Mouse (Mus musculus): ENCODE data around the gene B3galnt2.
"Not testable (repeated sequence)": the region's sequence is repeated elsewhere in the genome, so short reads cannot be mapped to it uniquely, and the experiment has no call there.

B3galnt2 gene

GRCm38 (mm10) chr13:14006056-14006455 lies 51.8 kb downstream of the B3galnt2 start:
- CTCF ChIA-PET = interaction anchor here (0.6 kb wide), 1 partner anchor 44 kb away, joined by 3 read pairs; no protein-coding TSS in a partner anchor

GRCm38 (mm10) chr13:14011454-14011995 lies 57.3 kb downstream of the B3galnt2 start:
- CTCF ChIA-PET = no interaction called here

DNA sequence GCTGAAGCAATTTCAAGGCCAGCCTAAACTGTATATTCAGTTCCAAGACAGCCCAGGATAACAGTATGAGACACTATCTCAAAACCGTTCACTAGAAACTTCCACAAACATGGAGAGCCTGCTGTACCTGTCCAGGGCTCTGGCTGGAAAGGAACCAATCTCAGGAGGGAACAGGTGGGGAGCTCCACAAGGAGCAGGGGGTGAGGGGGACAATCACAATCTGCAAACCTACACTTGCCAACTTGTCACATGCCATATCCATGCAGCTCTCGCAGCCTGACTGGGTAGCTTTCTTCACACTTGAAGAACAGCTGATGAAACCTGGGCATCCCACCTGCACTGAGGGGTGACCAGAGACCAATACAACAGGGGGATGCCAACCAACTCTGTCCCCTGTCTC lies 59.7 kb downstream of the B3galnt2 start:
- CTCF ChIA-PET = no interaction called here

DNA sequence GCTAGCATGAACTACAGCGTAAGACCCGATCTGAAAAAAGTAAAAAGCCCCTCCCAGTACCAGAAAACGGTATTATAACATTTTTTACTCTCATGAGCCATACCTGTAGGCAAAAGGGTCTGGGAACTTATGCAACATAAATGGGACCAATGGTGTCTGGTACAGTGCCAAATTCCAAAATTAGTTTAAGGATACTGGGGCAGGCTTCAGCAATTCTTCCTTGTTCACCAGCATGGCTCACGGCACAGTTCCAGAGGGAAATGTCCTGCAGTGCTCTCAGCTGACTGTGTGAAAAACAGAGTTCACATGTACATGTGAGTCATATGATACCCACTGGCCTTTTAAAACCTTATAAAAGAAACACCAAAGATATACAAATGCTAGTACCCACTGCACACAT lies 60.3 kb downstream of the B3galnt2 start:
- CTCF ChIA-PET = no interaction called here

GRCm38 (mm10) chr13:14015609-14016008 lies 61.3 kb downstream of the B3galnt2 start:
- CTCF ChIA-PET = no interaction called here

DNA sequence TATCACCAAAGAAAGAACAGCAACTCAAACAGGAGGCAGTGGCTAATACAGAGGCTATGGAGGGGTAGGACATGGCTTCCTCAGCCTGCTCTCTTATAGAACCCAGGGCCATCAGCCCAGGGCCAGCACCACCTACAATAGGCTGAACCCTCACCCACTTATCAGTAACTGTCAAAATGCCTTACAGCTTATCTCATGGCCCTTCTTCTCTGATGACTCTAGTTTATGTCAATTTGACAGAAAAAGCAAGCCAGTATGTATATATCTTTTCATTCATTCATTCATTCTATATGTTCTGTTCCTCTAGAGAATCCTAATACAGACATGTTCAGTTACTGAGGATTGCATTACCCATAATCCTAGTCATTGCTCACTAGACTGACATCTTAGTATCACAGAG lies 64.0 kb downstream of the B3galnt2 start:
- CTCF ChIA-PET = no interaction called here

GRCm38 (mm10) chr13:14018852-14019251 lies 64.6 kb downstream of the B3galnt2 start:
- CTCF ChIA-PET = no interaction called here

GRCm38 (mm10) chr13:14021417-14021816 lies 67.1 kb downstream of the B3galnt2 start:
- CTCF ChIA-PET = not testable (repeated sequence)

DNA sequence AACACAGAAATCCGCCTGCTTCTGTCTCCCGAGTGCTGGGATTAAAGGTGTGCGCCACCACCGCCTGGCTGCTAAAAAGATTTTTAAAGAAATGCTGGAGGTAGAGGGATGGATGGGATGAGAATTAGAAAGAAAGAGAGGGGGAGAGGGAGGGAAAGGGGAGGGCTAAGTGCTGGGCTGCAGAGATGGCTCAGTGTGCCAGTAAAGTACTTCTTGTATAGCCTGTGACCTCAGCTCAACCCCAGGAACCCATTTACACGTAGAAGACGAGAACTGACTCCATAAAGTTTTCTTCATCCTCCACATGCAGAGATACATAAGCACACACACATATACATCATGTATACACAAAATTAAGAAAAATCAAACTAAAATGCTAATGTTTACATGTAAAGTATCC lies 71.3 kb downstream of the B3galnt2 start:
- CTCF ChIA-PET = interaction anchor here (0.6 kb wide), 1 partner anchor 10 kb away, joined by 9 read pairs; no protein-coding TSS in a partner anchor

GRCm38 (mm10) chr13:14026154-14026820 lies 72.0 kb downstream of the B3galnt2 start:
- CTCF ChIA-PET = no interaction called here

DNA sequence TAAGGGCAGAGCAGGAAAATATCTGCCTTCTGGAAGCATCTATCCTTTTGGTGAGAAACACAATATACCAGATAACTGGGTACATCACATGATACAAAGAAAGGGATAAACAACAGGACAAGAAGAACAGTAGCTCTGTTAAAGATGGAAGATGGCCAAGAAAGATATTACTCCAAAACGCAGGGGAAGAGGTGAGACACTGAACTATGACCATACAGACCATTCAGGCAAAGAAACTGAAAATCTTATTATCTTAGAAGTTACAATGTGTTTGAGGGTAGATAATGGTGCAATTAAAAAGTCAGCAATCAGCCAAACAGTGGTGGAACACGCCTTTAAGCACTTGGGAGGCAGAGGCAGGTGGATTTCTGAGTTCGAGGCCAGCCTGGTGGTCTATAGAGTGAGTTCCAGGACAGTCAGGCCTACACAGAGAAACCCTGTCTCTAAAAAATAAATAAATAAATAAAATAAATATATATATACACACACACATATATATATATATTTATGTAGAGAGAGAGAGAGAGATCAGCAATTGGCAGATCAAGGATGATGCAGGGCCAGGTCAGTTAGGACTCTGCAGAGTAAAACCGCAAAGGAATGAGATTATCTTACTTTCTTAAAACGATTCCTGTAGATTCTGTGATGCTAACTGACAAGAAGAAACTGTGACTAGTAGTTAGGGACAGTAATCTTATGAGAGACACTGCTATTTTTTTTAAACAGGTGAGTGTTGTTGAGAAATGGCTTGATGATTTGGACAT lies 79.2 kb downstream of the B3galnt2 start:
- CTCF ChIA-PET = no interaction called here

GRCm38 (mm10) chr13:14034073-14034348 lies 79.7 kb downstream of the B3galnt2 start:
- CTCF ChIA-PET = no interaction called here

DNA sequence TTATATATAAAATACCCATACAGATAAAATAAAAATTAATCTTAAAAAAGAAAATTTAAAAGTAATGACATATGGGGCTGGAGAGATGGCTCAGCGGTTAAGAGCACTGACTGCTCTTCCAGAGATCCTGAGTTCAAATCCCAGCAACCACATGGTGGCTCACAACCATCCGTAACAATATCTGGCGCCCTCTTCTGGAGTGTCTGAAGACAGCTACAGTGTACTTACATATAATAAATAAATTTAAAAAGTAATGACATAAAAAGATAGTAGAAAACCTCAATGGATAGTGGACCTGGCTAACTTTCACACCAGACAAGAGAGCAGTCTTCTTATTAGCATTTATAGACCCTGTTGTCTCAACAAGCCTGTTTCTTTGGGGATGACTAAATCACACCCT lies 81.1 kb downstream of the B3galnt2 start:
- CTCF ChIA-PET = interaction anchor here (0.6 kb wide), 1 partner anchor 10 kb away, joined by 9 read pairs; no protein-coding TSS in a partner anchor

DNA sequence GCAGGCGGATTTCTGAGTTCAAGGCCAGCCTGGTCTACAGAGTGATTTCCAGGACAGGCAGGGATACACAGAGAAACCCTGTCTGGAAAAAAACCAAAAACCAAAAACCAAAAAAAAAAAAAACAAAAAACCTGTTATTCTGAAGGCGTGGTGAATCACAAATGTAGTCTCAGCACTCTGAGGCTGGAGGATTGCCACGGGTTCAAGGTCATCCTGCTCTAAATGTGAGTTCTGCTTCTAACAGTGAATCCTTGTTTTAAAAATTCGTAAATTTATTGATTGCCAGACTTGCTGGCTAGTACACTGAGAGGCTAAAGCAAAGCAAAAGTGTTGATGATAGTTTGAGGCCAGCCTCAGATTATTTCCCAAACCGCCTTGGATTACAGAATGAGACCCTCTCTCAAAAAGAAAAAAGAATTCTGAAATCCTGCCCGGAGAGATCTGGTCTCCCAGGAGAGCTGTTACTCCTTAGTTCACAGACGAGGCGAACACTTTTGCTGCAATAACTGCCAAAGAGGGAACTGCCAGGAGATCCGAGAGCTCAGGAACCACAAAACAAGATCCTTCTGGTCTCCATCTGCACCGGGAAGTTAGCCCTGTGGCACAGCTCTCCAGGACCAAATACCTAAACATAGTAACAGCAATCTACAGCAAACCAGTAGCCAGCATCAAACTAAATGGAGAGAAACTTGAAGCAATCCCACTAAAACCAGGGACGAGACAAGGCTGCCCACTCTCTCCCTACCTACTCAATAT lies 81.8 kb downstream of the B3galnt2 start:
- CTCF ChIA-PET = no interaction called here

- CTCF ChIA-PET = interaction anchor here (0.9 kb wide), 1 partner anchor 22 kb away, joined by 3 read pairs; no protein-coding TSS in a partner anchor
These were observed 84.6 kb downstream of the B3galnt2 start for GRCm38 (mm10) chr13:14038911-14039291.

- CTCF ChIA-PET = interaction anchor here (0.8 to 0.9 kb wide), 2 partner anchors 22 to 23 kb away, joined by 3 read pairs; no protein-coding TSS in a partner anchor
These were observed 85.2 kb downstream of the B3galnt2 start, which contains the start of gene Tbce for GRCm38 (mm10) chr13:14039292-14039965. Gene Tbce (minus strand): TSS chr13:14039638.

DNA sequence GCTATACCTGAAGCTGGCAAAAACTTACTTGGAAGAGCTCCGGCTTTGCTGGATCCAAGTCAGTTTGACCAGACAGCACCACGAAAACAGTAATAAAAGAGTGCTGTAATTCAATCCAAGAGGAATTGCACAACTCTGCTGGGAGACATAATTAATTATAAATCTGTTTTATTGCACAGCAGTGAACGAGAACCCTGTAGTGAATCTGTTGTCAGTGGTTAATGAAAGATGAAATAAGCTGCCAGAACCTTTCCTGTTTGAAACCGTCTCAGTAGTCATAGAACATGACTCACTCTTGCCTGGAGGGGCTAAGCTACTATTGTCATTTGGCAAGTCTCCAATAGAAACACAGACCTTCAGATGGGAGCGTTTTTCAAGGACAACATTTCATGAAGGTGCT lies 85.9 kb downstream of the B3galnt2 start:
- CTCF ChIA-PET = interaction anchor here (0.8 kb wide), 1 partner anchor 22 kb away, joined by 3 read pairs; no protein-coding TSS in a partner anchor

GRCm38 (mm10) chr13:14043851-14044250 lies 89.6 kb downstream of the B3galnt2 start:
- CTCF ChIA-PET = no interaction called here

- CTCF ChIA-PET = no interaction called here
These were observed 90.3 kb downstream of the B3galnt2 start for GRCm38 (mm10) chr13:14044521-14044920.

Data from spleen, embryonic (tissue).